Mouse (Mus musculus) layer of hippocampus, adult 9-10 months (tissue): Measurements from ENCODE around the gene E2f4.

Experiments
- DNase-seq: peaks from one replicate; pipeline ENCODE4 v3.0.0; 2022; ENCODE audit warnings: low spot score

The E2f4 gene

GRCm38 (mm10) chr8:105317941-105318340 is 20.5 kb downstream of the E2f4 start:
- no peak for DNase-seq

- no peak for DNase-seq
Observed at GRCm38 (mm10) chr8:105318662-105319190, 21.3 kb downstream of the E2f4 start.

GRCm38 (mm10) chr8:105323183-105323582 is 25.7 kb downstream of the E2f4 start:
- DNase-seq: no peak

- no peak for DNase-seq
Observed at GRCm38 (mm10) chr8:105325641-105326093, 28.2 kb downstream of the E2f4 start.

GRCm38 (mm10) chr8:105326141-105326672 is 28.7 kb downstream of the E2f4 start, which contains the start of the genes Lrrc29 and Tmem208:
TSS of gene Lrrc29 (minus strand) at chr8:105326278.
TSS of gene Tmem208 (plus strand) at chr8:105326354.
- DNase-seq: peak; percentile 93

GRCm38 (mm10) chr8:105326968-105327367 is 29.5 kb downstream of the E2f4 start:
- DNase-seq: no peak

GRCm38 (mm10) chr8:105330325-105330724 is 32.9 kb downstream of the E2f4 start:
- no peak for DNase-seq

GRCm38 (mm10) chr8:105331469-105331868 is 34.0 kb downstream of the E2f4 start:
- DNase-seq: no peak

- DNase-seq: no peak
Observed at GRCm38 (mm10) chr8:105331931-105332330, 34.5 kb downstream of the E2f4 start.

GRCm38 (mm10) chr8:105332523-105332922 is 35.1 kb downstream of the E2f4 start:
- no peak for DNase-seq

- no peak for DNase-seq
Observed at GRCm38 (mm10) chr8:105336373-105337130, 39.1 kb downstream of the E2f4 start.

- no peak for DNase-seq
Observed at GRCm38 (mm10) chr8:105338992-105339391, 41.5 kb downstream of the E2f4 start.

- DNase-seq: no peak
Observed at GRCm38 (mm10) chr8:105339886-105340635, 42.6 kb downstream of the E2f4 start.

- DNase-seq: no peak
Observed at GRCm38 (mm10) chr8:105341399-105341798, 43.9 kb downstream of the E2f4 start.

GRCm38 (mm10) chr8:105342768-105343167 is 45.3 kb downstream of the E2f4 start:
- DNase-seq: no peak

GRCm38 (mm10) chr8:105343791-105344574 is 46.5 kb downstream of the E2f4 start:
- no peak for DNase-seq

GRCm38 (mm10) chr8:105345061-105345975 is 47.9 kb downstream of the E2f4 start:
- DNase-seq: no peak

GRCm38 (mm10) chr8:105346611-105347427 is 49.4 kb downstream of the E2f4 start:
- no peak for DNase-seq

- DNase-seq: no peak
Observed at GRCm38 (mm10) chr8:105347428-105348221, 50.2 kb downstream of the E2f4 start, which contains the start of gene Fhod1. TSS of gene Fhod1 (minus strand) at chr8:105347953.
